Comparison of ENCODE assay signal across 8 mouse cellular contexts in the genomic region with DNA sequence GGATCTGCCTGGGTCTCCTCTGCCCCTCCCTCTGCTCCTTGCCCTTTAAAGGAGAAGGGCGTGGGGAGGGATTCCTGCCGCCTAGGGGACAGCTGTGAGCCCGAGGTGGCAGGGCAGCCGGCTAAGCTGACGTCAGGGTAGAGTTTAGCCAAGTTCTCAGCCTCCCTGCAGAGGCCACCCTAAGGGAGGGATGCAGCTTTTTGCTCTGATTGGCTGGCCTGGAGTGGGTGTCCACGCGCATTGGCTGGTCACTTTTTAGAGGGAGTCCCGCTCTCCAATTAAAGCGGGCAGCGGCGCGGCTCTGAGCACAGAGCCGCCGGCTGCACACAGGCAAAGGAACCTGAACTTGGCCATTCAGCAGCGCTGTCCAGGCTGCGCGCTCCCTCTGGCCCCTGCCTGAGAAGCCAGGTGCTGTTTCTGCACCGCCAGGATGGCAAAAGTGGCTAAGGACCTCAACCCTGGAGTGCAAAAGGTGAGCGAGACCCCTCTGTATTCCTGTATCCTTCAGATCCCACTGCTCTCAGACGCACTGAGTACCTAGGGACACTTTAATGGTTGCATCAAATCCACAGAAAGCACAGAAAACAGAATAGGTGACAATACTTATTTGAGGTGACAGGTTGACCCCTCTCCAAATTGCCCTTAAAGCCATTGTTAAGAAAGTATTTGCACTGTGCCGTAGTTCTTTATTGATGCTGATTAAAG. TPM values are rescaled to one million over a fixed set of nuclear protein-coding genes. Genes with fewer than 3 reads are reported as not detected.
DNase-seq lines count a peak whose midpoint lies in the region; ATAC-seq lines count a peak whose summit lies in the region.

Gene Lmcd1, plus strand, starts transcription at position 258 of the 705 bp plus-strand sequence.

- peak within 1 kb of the TSS; percentile 29 for H3K4me3 ChIP-seq in hindbrain, embryonic 12.5 days
- peak within 1 kb of the TSS; percentile 49 for H3K4me3 ChIP-seq in lung, embryonic 16.5 days (ENCODE audit: low read length)

- no peaks in the 10 kb centered on the region for H3K9me3 ChIP-seq in hindbrain, embryonic 12.5 days (replicated peaks)
- H3K9me3 ChIP-seq in lung, embryonic 16.5 days (ENCODE audit: control insufficient read depth, low read length): no peaks in the 10 kb centered on the region

- H3K36me3 ChIP-seq in hindbrain, embryonic 12.5 days: no peaks in the 10 kb centered on the region
- H3K36me3 ChIP-seq in lung, embryonic 16.5 days (ENCODE audit: control insufficient read depth, insufficient read depth, low read length): no peaks in the 10 kb centered on the region

- H3K9ac ChIP-seq in hindbrain, embryonic 12.5 days: no peak within 1 kb of the TSS
- peak within 1 kb of the TSS; percentile 67 for H3K9ac ChIP-seq in lung, embryonic 16.5 days (ENCODE audit: low read length)

- 4% methylated on average over 21 of the region's 21 CpGs for WGBS in hindbrain, embryonic 12.5 days
- WGBS in lung, embryonic 16.5 days: 2% methylated on average over 21 of the region's 21 CpGs

- peak within 1 kb of the TSS; percentile 81 for H3K27ac ChIP-seq in hindbrain, embryonic 12.5 days
- peak within 1 kb of the TSS; percentile 89 for H3K27ac ChIP-seq in lung, embryonic 16.5 days (ENCODE audit: low read length)

- H3K4me1 ChIP-seq in hindbrain, embryonic 12.5 days: peaks cover 18% of the 10 kb centered on the region
- peaks cover 24% of the 10 kb centered on the region for H3K4me1 ChIP-seq in lung, embryonic 16.5 days (replicated peaks; ENCODE audit: control insufficient read depth, insufficient read depth, low read length)

- DNase-seq in adrenal gland, adult (ENCODE audit: inconsistent age in 2 of 2, low spot score in 1 of 2): peak; percentile 91 to 94
- DNase-seq in cerebellum, postnatal 36 days: peak; percentile 50 to 60
- DNase-seq in frontal cortex, postnatal 25 days (ENCODE audit: low spot score in 2 of 2): peak; percentile 32 to 43
- DNase-seq in layer of hippocampus, postnatal 10 days (ENCODE audit: low spot score in 2 of 2): peak; percentile 66 to 73
- DNase-seq in ovary, postnatal 36 days (ENCODE audit: low spot score): peak; percentile 79
- peak; percentile 46 for DNase-seq in urinary bladder, postnatal 25 days (ENCODE audit: low spot score)

- ATAC-seq in hindbrain, embryonic 12.5 days (ENCODE audit: low FRiP score): peak; percentile 95
- peak; percentile 97 for ATAC-seq in lung, embryonic 16.5 days (ENCODE audit: low read depth)

- peaks cover 4% of the 10 kb centered on the region; the same call in 1 of the 2 replicates for H3K27me3 ChIP-seq in hindbrain, embryonic 12.5 days
- no peaks in the 10 kb centered on the region for H3K27me3 ChIP-seq in lung, embryonic 16.5 days (ENCODE audit: control insufficient read depth, insufficient read depth, low read depth, low read length)

- peak within 1 kb of the TSS; percentile 67 for H3K4me2 ChIP-seq in hindbrain, embryonic 12.5 days (replicated peaks)
- peak within 1 kb of the TSS; percentile 80 for H3K4me2 ChIP-seq in lung, embryonic 16.5 days (ENCODE audit: low read depth, low read length)

RNA-seq across cellular contexts. Expression of gene Lmcd1, which starts in this region (rescaled TPM):
- 13.1 and 16.4 TPM in 2 replicates for polyA plus RNA-seq in hindbrain, embryonic 12.5 days (2016; fragmentation: Nextera tagmentation; extraction: Ambion mirVana)
- 1 to 10 TPM; 7.2 to 7.9 TPM for total RNA-seq in layer of hippocampus, postnatal 10 days (2021)
- polyA plus RNA-seq in lung, embryonic 16.5 days (2015; fragmentation: Nextera tagmentation; extraction: Ambion mirVana): 33.3 and 33.4 TPM in 2 replicates

Comparison
In these comparisons a context has a peak if more than half of its experiments do, and no peak if none do; other contexts are left out.
1. Peak in every context shown above with its lines: DNase-seq, ATAC-seq, H3K4me3 ChIP-seq and H3K27ac ChIP-seq.
2. DNase-seq: peak in every context shown above with its lines; median percentile 92 in adrenal gland, adult; 79 in ovary, postnatal 36 days; 70 in layer of hippocampus, postnatal 10 days; 55 in cerebellum, postnatal 36 days; 46 in urinary bladder, postnatal 25 days; 38 in frontal cortex, postnatal 25 days.